Mouse (Mus musculus): ENCODE measurements around the gene Creld2. TPM values are rescaled to one million over a fixed set of nuclear protein-coding genes. Genes with fewer than 3 reads are reported as not detected.
"Not testable (repeated sequence)": the region's sequence is repeated elsewhere in the genome, so short reads cannot be mapped to it uniquely, and the experiment has no call there.

The Creld2 gene
- total and polyA plus RNA-seq, 2 experiments from 2014 or later: 25.4 to 38.2 TPM

DNA sequence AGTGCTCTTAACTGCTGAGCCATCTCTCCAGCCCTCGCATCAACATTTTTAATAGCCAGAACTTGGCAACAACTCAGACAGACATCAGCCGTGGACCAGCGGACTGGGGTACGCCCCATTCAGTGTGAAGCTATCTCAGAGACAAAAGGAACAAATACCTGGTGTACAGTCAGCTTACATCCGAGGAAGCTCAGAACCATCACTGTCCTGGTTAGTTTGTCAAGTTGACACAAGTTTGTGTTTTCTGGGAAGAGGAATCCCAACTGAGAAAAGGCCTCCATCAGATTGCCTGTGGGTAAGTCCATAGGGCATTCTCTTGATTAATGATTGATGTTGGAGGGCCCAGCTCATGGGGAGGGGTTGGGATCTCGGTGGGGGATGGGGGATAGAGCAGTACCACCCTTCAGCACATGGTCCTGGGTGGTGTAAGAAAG is 18.5 kb upstream of the Creld2 start:
- no peak for DNase-seq (ENCODE audit: low spot score)
- no peak overlapping the region for H3K9ac ChIP-seq (replicated peaks; ENCODE audit: low read length, poor library complexity, severe bottlenecking)

GRCm38 (mm10) chr15:88801903-88802302 is 17.5 kb upstream of the Creld2 start:
- Histone ChIP-seq H3K27me3 (ENCODE audit: insufficient read depth, low read length) (no peaks in the 10 kb centered on the region), H3K36me3 (ENCODE audit: insufficient read depth, low read length) (peaks cover 13% of the 10 kb centered on the region), H3K9me3 (ENCODE audit: low read length) (no peaks in the 10 kb centered on the region), H3K4me3 (ENCODE audit: low read depth, low read length) (no peak overlapping the region), H3K4me2 (ENCODE audit: low read depth, low read length, poor library complexity, severe bottlenecking) (no peak overlapping the region), H3K27ac (ENCODE audit: low read depth, low read length) (no peak overlapping the region), H3K9ac (replicated peaks; ENCODE audit: low read length, poor library complexity, severe bottlenecking) (no peak overlapping the region), H3K4me1 (ENCODE audit: insufficient read depth, low read length) (no peaks in the 10 kb centered on the region)
- ATAC-seq (ENCODE audit: low FRiP score) (no peak), DNase-seq (ENCODE audit: low spot score) (no peak)
- WGBS: 86% methylated on average over 3 of the region's 3 CpGs
- TF ChIP-seq CTCF (IDR thresholded peaks at IDR 0.05): no peak

More for the DNA sequence above, 18.5 kb upstream of the Creld2 start:
- no peak for TF ChIP-seq CTCF (IDR thresholded peaks at IDR 0.05)
- no peaks in the 10 kb centered on the region for H3K9me3 ChIP-seq (ENCODE audit: low read length)
- H3K27ac ChIP-seq (ENCODE audit: low read depth, low read length): no peak overlapping the region
- H3K4me3 ChIP-seq (ENCODE audit: low read depth, low read length): no peak overlapping the region
- H3K27me3 ChIP-seq (ENCODE audit: insufficient read depth, low read length): no peaks in the 10 kb centered on the region
- H3K4me1 ChIP-seq (ENCODE audit: insufficient read depth, low read length): no peaks in the 10 kb centered on the region
- no peak for ATAC-seq (ENCODE audit: low FRiP score)
- 84% methylated on average over 6 of the region's 6 CpGs for WGBS
- no peak overlapping the region for H3K4me2 ChIP-seq (ENCODE audit: low read depth, low read length, poor library complexity, severe bottlenecking)
- H3K36me3 ChIP-seq (ENCODE audit: insufficient read depth, low read length): peaks cover 11% of the 10 kb centered on the region

DNA sequence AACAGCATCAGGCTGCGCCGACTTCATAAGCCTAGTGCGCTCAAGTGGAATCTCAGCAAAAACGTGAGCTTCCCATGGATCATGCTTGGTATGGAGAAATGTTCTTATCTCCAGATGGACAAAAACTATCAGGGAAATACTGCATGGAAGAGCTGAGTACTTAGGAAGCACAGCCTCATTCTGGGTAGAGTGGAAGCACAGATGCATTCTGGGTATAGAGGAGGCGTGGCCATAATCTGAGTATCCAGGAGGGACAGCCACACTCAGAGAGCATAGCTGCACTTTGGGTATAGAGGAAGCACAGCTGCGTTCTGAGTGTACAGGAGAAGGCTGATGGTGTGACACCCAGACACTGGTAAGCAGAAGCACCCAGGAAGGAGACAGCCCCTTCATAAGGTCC is 17.1 kb upstream of the Creld2 start:
- ATAC-seq (ENCODE audit: low FRiP score): no peak
- Histone ChIP-seq H3K4me1 (ENCODE audit: insufficient read depth, low read length) (no peaks in the 10 kb centered on the region), H3K4me3 (ENCODE audit: low read depth, low read length) (no peak overlapping the region), H3K9me3 (ENCODE audit: low read length) (no peaks in the 10 kb centered on the region), H3K27ac (ENCODE audit: low read depth, low read length) (no peak overlapping the region), H3K27me3 (ENCODE audit: insufficient read depth, low read length) (no peaks in the 10 kb centered on the region), H3K36me3 (ENCODE audit: insufficient read depth, low read length) (peaks cover 13% of the 10 kb centered on the region), H3K9ac (replicated peaks; ENCODE audit: low read length, poor library complexity, severe bottlenecking) (no peak overlapping the region), H3K4me2 (ENCODE audit: low read depth, low read length, poor library complexity, severe bottlenecking) (no peak overlapping the region)
- 87% methylated on average over 6 of the region's 6 CpGs for WGBS
- TF ChIP-seq CTCF (IDR thresholded peaks at IDR 0.05): no peak
- DNase-seq (ENCODE audit: low spot score): no peak

DNA sequence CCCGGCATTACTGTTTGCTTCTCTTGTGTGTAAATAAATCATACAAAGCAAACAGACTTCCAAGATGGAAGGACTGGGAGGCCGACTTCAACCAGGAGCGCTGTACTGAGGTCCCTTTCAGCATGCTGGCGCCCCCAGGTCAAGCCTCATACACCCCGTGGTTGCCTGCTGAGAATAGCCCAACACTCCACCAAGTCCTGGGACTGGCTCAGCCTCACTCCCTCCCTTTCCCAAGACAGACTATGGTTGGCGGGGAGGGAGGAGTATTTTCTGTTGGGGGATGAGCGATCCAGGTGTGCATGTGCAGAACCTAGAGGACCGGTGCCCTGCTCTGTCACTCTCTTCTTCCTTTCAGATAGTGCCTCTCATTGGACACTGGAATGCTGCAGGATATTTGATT is 11.3 kb upstream of the Creld2 start:
- no peaks in the 10 kb centered on the region for H3K27me3 ChIP-seq (ENCODE audit: insufficient read depth, low read length)
- peaks cover 39% of the 10 kb centered on the region for H3K36me3 ChIP-seq (ENCODE audit: insufficient read depth, low read length)
- ATAC-seq (ENCODE audit: low FRiP score) (no peak), DNase-seq (ENCODE audit: low spot score) (no peak)
- H3K9me3 ChIP-seq (ENCODE audit: low read length): no peaks in the 10 kb centered on the region
- no peak overlapping the region for H3K4me2 ChIP-seq (ENCODE audit: low read depth, low read length, poor library complexity, severe bottlenecking)
- 88% methylated on average over 8 of the region's 8 CpGs for WGBS
- H3K9ac ChIP-seq (replicated peaks; ENCODE audit: low read length, poor library complexity, severe bottlenecking): no peak overlapping the region
- no peak overlapping the region for H3K27ac ChIP-seq (ENCODE audit: low read depth, low read length)
- no peaks in the 10 kb centered on the region for H3K4me1 ChIP-seq (ENCODE audit: insufficient read depth, low read length)
- TF ChIP-seq CTCF (IDR thresholded peaks at IDR 0.05): no peak
- H3K4me3 ChIP-seq (ENCODE audit: low read depth, low read length): no peak overlapping the region

DNA sequence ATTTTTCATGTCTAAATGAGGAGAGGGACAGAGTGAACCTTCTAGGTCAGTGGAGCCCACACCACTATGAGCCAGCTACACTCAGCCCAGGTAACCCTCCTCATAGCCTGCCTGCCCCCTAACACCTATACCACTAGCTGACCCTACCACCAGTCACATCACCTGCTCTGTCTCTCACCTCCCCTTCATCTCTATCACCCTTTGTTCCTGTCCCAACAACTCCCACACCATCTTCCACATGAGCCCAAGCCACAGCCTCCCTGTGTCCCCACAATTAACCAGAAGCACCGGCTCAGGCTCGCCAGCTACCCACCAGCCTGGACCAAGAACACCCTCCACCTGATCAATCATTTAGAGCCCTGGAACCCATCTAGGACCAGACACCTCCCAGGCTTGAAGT is 9.1 kb upstream of the Creld2 start:
- WGBS: 92% methylated on average over 2 of the region's 2 CpGs
- no peak overlapping the region for H3K27ac ChIP-seq (ENCODE audit: low read depth, low read length)
- no peak overlapping the region for H3K4me2 ChIP-seq (ENCODE audit: low read depth, low read length, poor library complexity, severe bottlenecking)
- DNase-seq (ENCODE audit: low spot score) (no peak), ATAC-seq (ENCODE audit: low FRiP score) (no peak)
- H3K4me3 ChIP-seq (ENCODE audit: low read depth, low read length): no peak overlapping the region
- no peaks in the 10 kb centered on the region for H3K9me3 ChIP-seq (ENCODE audit: low read length)
- no peak overlapping the region for H3K9ac ChIP-seq (replicated peaks; ENCODE audit: low read length, poor library complexity, severe bottlenecking)
- H3K27me3 ChIP-seq (ENCODE audit: insufficient read depth, low read length): no peaks in the 10 kb centered on the region
- H3K36me3 ChIP-seq (ENCODE audit: insufficient read depth, low read length): peaks cover 38% of the 10 kb centered on the region
- no peak for TF ChIP-seq CTCF (IDR thresholded peaks at IDR 0.05)
- H3K4me1 ChIP-seq (ENCODE audit: insufficient read depth, low read length): no peaks in the 10 kb centered on the region

GRCm38 (mm10) chr15:88813262-88813661 is 6.2 kb upstream of the Creld2 start:
- H3K4me2 ChIP-seq (ENCODE audit: low read depth, low read length, poor library complexity, severe bottlenecking): no peak overlapping the region
- no peaks in the 10 kb centered on the region for H3K27me3 ChIP-seq (ENCODE audit: insufficient read depth, low read length)
- TF ChIP-seq CTCF (IDR thresholded peaks at IDR 0.05): no peak
- ATAC-seq (ENCODE audit: low FRiP score) (no peak), DNase-seq (ENCODE audit: low spot score) (no peak)
- H3K36me3 ChIP-seq (ENCODE audit: insufficient read depth, low read length): peaks cover 36% of the 10 kb centered on the region
- H3K9me3 ChIP-seq (ENCODE audit: low read length): no peaks in the 10 kb centered on the region
- no peak overlapping the region for H3K27ac ChIP-seq (ENCODE audit: low read depth, low read length)
- H3K9ac ChIP-seq (replicated peaks; ENCODE audit: low read length, poor library complexity, severe bottlenecking): no peak overlapping the region
- H3K4me1 ChIP-seq (ENCODE audit: insufficient read depth, low read length): no peaks in the 10 kb centered on the region
- no peak overlapping the region for H3K4me3 ChIP-seq (ENCODE audit: low read depth, low read length)
- 89% methylated on average over 3 of the region's 3 CpGs for WGBS

- peaks cover 33% of the 10 kb centered on the region for H3K36me3 ChIP-seq (ENCODE audit: insufficient read depth, low read length)
- not testable (repeated sequence) for H3K9ac ChIP-seq (replicated peaks; ENCODE audit: low read length, poor library complexity, severe bottlenecking); H3K27me3 ChIP-seq (ENCODE audit: insufficient read depth, low read length); H3K4me1 ChIP-seq (ENCODE audit: insufficient read depth, low read length); DNase-seq (ENCODE audit: low spot score); H3K27ac ChIP-seq (ENCODE audit: low read depth, low read length); ATAC-seq (ENCODE audit: low FRiP score); H3K9me3 ChIP-seq (ENCODE audit: low read length); H3K4me2 ChIP-seq (ENCODE audit: low read depth, low read length, poor library complexity, severe bottlenecking); H3K4me3 ChIP-seq (ENCODE audit: low read depth, low read length)
- WGBS: 95% methylated on average over 2 of the region's 2 CpGs
Measured at GRCm38 (mm10) chr15:88813873-88814272, 5.6 kb upstream of the Creld2 start.

All from midbrain, postnatal 0 days (tissue).